Mouse (Mus musculus) limb, embryonic 14.5 days (tissue): ENCODE results near the gene Gsg1l2. TPM values are rescaled to one million over a fixed set of nuclear protein-coding genes. Genes with fewer than 3 reads are reported as not detected.

ENCODE experiments used
- ATAC-seq: fragments of 200-750 bp; cut with Nextera tagmentation; 2 replicates; pipeline ENCODE4 v1.8.0; 2017; ENCODE audit warnings: low read depth, moderate number of reproducible peaks, moderate TSS enrichment; ENCODE audit not compliant: low FRiP score
- DNase-seq: peaks from one replicate; pipeline ENCODE4 v3.0.0-alpha.2; 2015; ENCODE audit warnings: low spot score
- H3K27ac ChIP-seq: fragments of 300-500 bp; sonication (generic); replicated peaks from 2 replicates; pipeline ENCODE4 v1.5.1; 2014; ENCODE audit warnings: low read depth, mild to moderate bottlenecking, low read length, moderate library complexity, mixed read lengths
- H3K27me3 ChIP-seq: fragments of 300-500 bp; sonication (generic); 2 replicates; pipeline ENCODE4 v1.6.1; 2014; ENCODE audit warnings: low read length, mixed read lengths; ENCODE audit not compliant: control insufficient read depth, insufficient read depth
- H3K36me3 ChIP-seq: fragments of 300-500 bp; sonication (generic); 2 replicates; pipeline ENCODE4 v1.6.1; 2014; ENCODE audit warnings: mild to moderate bottlenecking, low read length, moderate library complexity, mixed read lengths; ENCODE audit not compliant: control insufficient read depth, insufficient read depth
- H3K4me1 ChIP-seq: fragments of 300-500 bp; sonication (generic); 2 replicates; pipeline ENCODE4 v1.6.1; 2014; ENCODE audit warnings: antibody characterized with exemption, low read length, mixed read lengths; ENCODE audit not compliant: control insufficient read depth, insufficient read depth
- H3K4me2 ChIP-seq: fragments of 300-500 bp; sonication (generic); replicated peaks from 2 replicates; pipeline ENCODE4 v1.6.1; 2014; ENCODE audit warnings: low read depth, mild to moderate bottlenecking, low read length, moderate library complexity; ENCODE audit not compliant: severe bottlenecking
- H3K4me3 ChIP-seq: fragments of 300-500 bp; sonication (generic); replicated peaks from 2 replicates; pipeline ENCODE4 v1.5.1; 2014; ENCODE audit warnings: low read length
- H3K9ac ChIP-seq: fragments of 300-500 bp; sonication (generic); 2 replicates; pipeline ENCODE4 v1.6.1; 2014; ENCODE audit warnings: mild to moderate bottlenecking, low read depth, low read length, moderate library complexity; ENCODE audit not compliant: severe bottlenecking
- H3K9me3 ChIP-seq: fragments of 300-500 bp; sonication (generic); 2 replicates; pipeline ENCODE4 v1.6.1; 2016; ENCODE audit warnings: low read length; ENCODE audit not compliant: control insufficient read depth
- POLR2A ChIP-seq: fragments of 200-500 bp; IDR thresholded peaks from 2 replicates; pipeline ENCODE4 v1.8.0; 2012; ENCODE audit warnings: inconsistent platforms, mild to moderate bottlenecking, moderate library complexity, borderline replicate concordance; ENCODE audit not compliant: insufficient read depth, insufficient read length; ENCODE audit errors: extremely low read depth
- WGBS: fragments of 180-500 bp; shearing (Covaris S2); extraction: QIAGEN DNeasy Blood & Tissue Kit; methylation state at CpG from one replicate; pipeline ENCODE4 v1.1.7; 2014; 5-methylcytosine and 5-hydroxymethylcytosine counted together
- polyA plus RNA-seq, 2 experiments: library from polyadenylated mRNA; depleted of rRNA in 1 of 2; stranded (reverse) in 1 of 2; unstranded in 1 of 2; fragments of >200 nt; fragmentation: Nextera tagmentation in 1 of 2; extraction: Ambion mirVana in 1 of 2; gene quantifications; 2 replicates each; pipeline versions ENCODE4 v1.2.1 to v1.2.3; 2012 to 2014

Gene Gsg1l2
- polyA plus RNA-seq (2012; rRNA removed) (not detected in 2 replicates), polyA plus RNA-seq (2014; fragmentation: Nextera tagmentation; extraction: Ambion mirVana) (not detected in 2 replicates)

DNA sequence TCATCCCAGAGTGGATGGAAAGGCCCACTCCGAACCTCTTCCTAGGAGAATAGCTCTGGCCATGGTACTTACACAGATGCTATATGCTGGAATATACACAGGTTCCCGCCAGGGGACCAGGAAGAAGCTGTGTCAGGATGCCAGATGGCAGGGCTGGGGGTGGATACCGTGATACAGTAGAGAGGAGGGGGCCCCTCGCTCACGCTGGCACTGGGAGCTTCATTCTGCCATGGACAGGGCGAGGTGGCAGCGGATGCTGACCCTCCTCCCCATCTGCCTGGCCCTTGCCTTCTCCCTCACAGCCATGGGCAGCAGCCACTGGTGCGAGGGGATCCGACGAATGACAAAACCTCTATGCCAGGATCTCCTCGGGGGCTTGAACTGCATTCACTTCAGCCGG is at the start of gene Gsg1l2:
Gsg1l2 (plus strand) TSS at position 230 of the 400 bp plus-strand sequence.
- Histone ChIP-seq H3K27ac (no peak within 1 kb of the TSS), H3K9ac (no peak within 1 kb of the TSS), H3K36me3 (no peaks in the 10 kb centered on the region), H3K4me2 (no peak within 1 kb of the TSS), H3K4me1 (no peaks in the 10 kb centered on the region), H3K27me3 (no peaks in the 10 kb centered on the region), H3K4me3 (no peak within 1 kb of the TSS), H3K9me3 (no peaks in the 10 kb centered on the region)
- ATAC-seq = no peak
- TF ChIP-seq POLR2A = no peak
- no peak for DNase-seq
- WGBS = 89% methylated on average over 11 of the region's 12 CpGs

DNA sequence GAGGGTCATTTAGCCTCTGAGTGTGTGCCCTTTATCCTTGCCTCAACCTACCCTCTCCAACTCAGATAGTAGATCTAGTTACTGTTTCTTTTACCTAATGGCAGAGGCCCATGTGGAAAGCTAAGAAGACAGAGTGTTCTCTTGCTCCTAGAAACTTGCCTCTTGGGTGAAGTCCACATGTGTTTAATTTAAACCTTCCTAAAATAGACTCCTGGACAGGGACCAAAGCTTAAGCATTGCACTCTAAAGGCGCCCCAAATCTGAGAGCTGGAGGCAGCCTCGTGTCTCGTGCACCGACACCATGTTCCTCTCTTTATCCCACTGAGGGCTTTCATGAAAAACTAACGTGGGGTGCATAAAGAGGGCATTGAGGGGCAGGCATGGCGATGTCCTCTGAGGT is 47.3 kb upstream of the Gsg1l2 start:
- H3K4me1 ChIP-seq = no peaks in the 10 kb centered on the region
- H3K4me3 ChIP-seq = no peak overlapping the region
- no peaks in the 10 kb centered on the region for H3K36me3 ChIP-seq
- no peak overlapping the region for H3K9ac ChIP-seq
- DNase-seq (peak; percentile 26), ATAC-seq (no peak)
- no peaks in the 10 kb centered on the region for H3K27me3 ChIP-seq
- no peak overlapping the region for H3K4me2 ChIP-seq
- no peak overlapping the region for H3K27ac ChIP-seq
- H3K9me3 ChIP-seq = no peaks in the 10 kb centered on the region
- TF ChIP-seq POLR2A = no peak
- WGBS = 58% methylated on average over 6 of the region's 6 CpGs

DNA sequence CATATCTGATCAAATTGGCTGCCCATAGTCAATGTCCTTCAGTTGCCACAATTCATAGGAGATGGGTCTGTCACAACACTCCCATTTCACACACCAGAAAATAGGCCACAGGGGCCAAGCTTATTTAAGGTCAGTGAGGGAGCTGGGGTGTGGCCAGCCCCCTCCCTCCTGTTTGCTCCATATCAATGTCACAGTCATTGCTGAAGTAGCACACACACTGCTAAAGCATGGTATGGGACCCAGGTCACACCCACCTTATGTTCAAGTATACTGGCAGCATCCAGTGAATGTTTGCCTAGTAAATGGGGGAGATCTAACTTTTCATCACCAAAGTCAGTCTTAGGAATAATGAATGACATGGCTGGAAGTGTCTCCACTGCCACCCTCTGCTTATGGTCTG is 45.7 kb upstream of the Gsg1l2 start:
- Histone ChIP-seq H3K27me3 (no peaks in the 10 kb centered on the region), H3K4me1 (no peaks in the 10 kb centered on the region), H3K27ac (no peak overlapping the region), H3K9ac (no peak overlapping the region), H3K4me2 (no peak overlapping the region), H3K4me3 (no peak overlapping the region), H3K36me3 (no peaks in the 10 kb centered on the region), H3K9me3 (no peaks in the 10 kb centered on the region)
- no peak for DNase-seq
- no peak for ATAC-seq
- no peak for TF ChIP-seq POLR2A

DNA sequence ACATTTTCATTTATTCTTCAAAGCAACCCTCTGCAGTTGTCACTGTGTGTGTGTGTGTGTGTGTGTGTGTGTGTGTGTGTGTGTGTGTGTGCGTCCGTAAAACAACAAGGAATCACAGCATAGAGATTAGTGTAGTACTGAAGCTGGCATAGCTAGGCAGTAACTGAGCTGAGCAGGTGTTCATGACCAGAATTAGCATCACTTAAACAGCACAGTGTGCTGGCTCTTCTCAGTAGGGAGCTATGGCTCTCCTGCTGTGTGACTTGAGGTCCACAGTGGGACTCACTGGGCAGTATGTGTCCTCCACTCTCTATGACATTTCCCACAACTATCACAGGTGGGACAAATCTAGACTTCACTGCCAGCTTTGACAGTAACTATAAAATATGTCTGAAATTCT is 43.4 kb upstream of the Gsg1l2 start:
- Histone ChIP-seq H3K36me3 (no peaks in the 10 kb centered on the region), H3K27me3 (no peaks in the 10 kb centered on the region), H3K4me1 (no peaks in the 10 kb centered on the region), H3K9ac (no peak overlapping the region), H3K9me3 (no peaks in the 10 kb centered on the region), H3K4me2 (no peak overlapping the region), H3K27ac (no peak overlapping the region), H3K4me3 (no peak overlapping the region)
- TF ChIP-seq POLR2A = no peak
- ATAC-seq = no peak
- no peak for DNase-seq
- WGBS = 83% methylated on average over 2 of the region's 2 CpGs

DNA sequence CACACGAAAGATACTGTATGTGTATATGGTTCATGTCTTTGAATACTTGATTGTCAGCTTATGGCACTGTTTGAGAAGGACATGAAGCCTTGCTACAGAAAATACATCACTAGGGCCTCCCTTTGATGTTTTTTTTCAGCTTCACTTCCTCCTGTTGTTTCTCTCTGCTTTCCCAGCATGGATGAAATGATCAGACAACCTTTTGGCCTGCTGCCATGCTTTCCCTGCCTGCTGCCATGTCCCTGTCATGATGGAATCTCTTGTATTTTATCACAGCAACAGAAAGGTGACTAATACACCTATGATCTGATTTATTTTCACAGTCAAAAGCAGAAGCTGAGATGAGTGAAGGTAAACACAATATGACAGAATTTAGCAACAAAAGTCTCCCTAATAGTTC is 40.7 kb upstream of the Gsg1l2 start:
- whole genome bisulfite sequencing = 75% methylated on average over 1 of the region's 1 CpGs
- no peaks in the 10 kb centered on the region for H3K9me3 ChIP-seq
- H3K27me3 ChIP-seq = no peaks in the 10 kb centered on the region
- no peak overlapping the region for H3K4me2 ChIP-seq
- no peak overlapping the region for H3K27ac ChIP-seq
- H3K4me3 ChIP-seq = no peak overlapping the region
- no peak for ATAC-seq
- no peaks in the 10 kb centered on the region for H3K4me1 ChIP-seq
- H3K36me3 ChIP-seq = no peaks in the 10 kb centered on the region
- H3K9ac ChIP-seq = no peak overlapping the region
- no peak for DNase-seq
- no peak for TF ChIP-seq POLR2A

DNA sequence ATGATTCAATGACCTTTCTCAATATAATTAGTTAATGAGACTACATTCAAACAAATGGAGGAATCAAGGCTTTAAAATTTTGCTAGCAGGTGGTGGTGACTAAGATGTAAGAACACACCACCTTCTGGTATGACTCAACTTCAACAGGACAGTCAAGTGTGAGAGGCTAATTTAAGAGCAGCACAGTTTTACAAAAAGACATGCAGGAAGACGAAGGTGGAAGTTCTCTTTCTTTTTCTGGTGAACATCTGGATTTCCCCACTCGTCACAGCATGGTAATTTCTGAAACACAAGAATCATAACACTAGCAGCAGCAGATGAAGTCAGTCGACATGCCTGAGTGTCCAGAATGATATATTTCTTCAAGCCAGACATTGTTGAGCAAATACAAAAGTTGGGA is 39.8 kb upstream of the Gsg1l2 start:
- Histone ChIP-seq H3K4me1 (no peaks in the 10 kb centered on the region), H3K4me3 (no peak overlapping the region), H3K9ac (no peak overlapping the region), H3K36me3 (no peaks in the 10 kb centered on the region), H3K27me3 (no peaks in the 10 kb centered on the region), H3K4me2 (no peak overlapping the region), H3K27ac (no peak overlapping the region), H3K9me3 (no peaks in the 10 kb centered on the region)
- WGBS = 68% methylated on average over 3 of the region's 3 CpGs
- no peak for TF ChIP-seq POLR2A
- ATAC-seq = no peak
- DNase-seq = no peak
